Mouse (Mus musculus) kidney, postnatal 0 days (tissue): ENCODE data around the gene Cacna2d3. TPM values are rescaled to one million over a fixed set of nuclear protein-coding genes. Genes with fewer than 3 reads are reported as not detected.
A peak's percentile ranks its signal among the peaks of the same experiment; 100 is the strongest.

Experiments
- ATAC-seq: fragments of 200-750 bp; cut with Nextera tagmentation; replicated peaks from 2 replicates; pipeline ENCODE4 v1.8.0; 2017; ENCODE audit warnings: low read depth, moderate number of reproducible peaks, moderate TSS enrichment, moderate library complexity; ENCODE audit not compliant: low FRiP score
- DNase-seq: peaks from one replicate; pipeline ENCODE4 v3.0.0-alpha.2; 2016; ENCODE audit warnings: low spot score
- H3K27ac ChIP-seq: fragments of 300-500 bp; sonication (generic); 2 replicates; pipeline ENCODE4 v1.5.1; 2014; ENCODE audit warnings: mild to moderate bottlenecking
- H3K27me3 ChIP-seq: fragments of 300-500 bp; sonication (generic); 2 replicates; pipeline ENCODE4 v1.6.1; 2014; ENCODE audit warnings: low read length, mixed read lengths; ENCODE audit not compliant: insufficient read depth
- H3K36me3 ChIP-seq: fragments of 300-500 bp; sonication (generic); 2 replicates; pipeline ENCODE4 v1.6.1; 2014; ENCODE audit warnings: low read length, mixed read lengths; ENCODE audit not compliant: insufficient read depth
- H3K4me1 ChIP-seq: fragments of 300-500 bp; sonication (generic); replicated peaks from 2 replicates; pipeline ENCODE4 v1.6.1; 2014; ENCODE audit warnings: antibody characterized with exemption, low read length, mixed read lengths; ENCODE audit not compliant: insufficient read depth
- H3K4me2 ChIP-seq: fragments of 300-500 bp; sonication (generic); 2 replicates; pipeline ENCODE4 v1.6.1; 2014; ENCODE audit warnings: mild to moderate bottlenecking, low read length, moderate library complexity, mixed read lengths
- H3K4me3 ChIP-seq: fragments of 300-500 bp; sonication (generic); replicated peaks from 2 replicates; pipeline ENCODE4 v1.5.1; 2014; ENCODE audit warnings: low read depth, low read length
- H3K9ac ChIP-seq: fragments of 300-500 bp; sonication (generic); 2 replicates; pipeline ENCODE4 v1.6.1; 2014; ENCODE audit warnings: low read depth, low read length
- H3K9me3 ChIP-seq: fragments of 300-500 bp; sonication (generic); replicated peaks from 2 replicates; pipeline ENCODE4 v1.6.1; 2016; ENCODE audit warnings: low read length, inconsistent platforms, mixed read lengths
- CTCF ChIP-seq: IDR thresholded peaks from 2 replicates; pipeline ENCODE4 v1.5.1; 2016; ENCODE audit warnings: antibody characterized with exemption, low read depth, mild to moderate bottlenecking, moderate library complexity
- WGBS: fragments of 180-500 bp; shearing (Covaris S2); extraction: QIAGEN DNeasy Blood & Tissue Kit; methylation state at CpG from one replicate; pipeline ENCODE4 v1.1.7; 2014; 5-methylcytosine and 5-hydroxymethylcytosine counted together
- polyA plus RNA-seq: library from polyadenylated mRNA; unstranded; fragments of >200 nt; fragmentation: Nextera tagmentation; extraction: Ambion mirVana; gene quantifications from 2 replicates; pipeline ENCODE4 v1.2.1, GENCODE M21; 2015

The Cacna2d3 gene
- polyA plus RNA-seq, 1 experiment from 2014 or later, result 1.8 TPM

DNA sequence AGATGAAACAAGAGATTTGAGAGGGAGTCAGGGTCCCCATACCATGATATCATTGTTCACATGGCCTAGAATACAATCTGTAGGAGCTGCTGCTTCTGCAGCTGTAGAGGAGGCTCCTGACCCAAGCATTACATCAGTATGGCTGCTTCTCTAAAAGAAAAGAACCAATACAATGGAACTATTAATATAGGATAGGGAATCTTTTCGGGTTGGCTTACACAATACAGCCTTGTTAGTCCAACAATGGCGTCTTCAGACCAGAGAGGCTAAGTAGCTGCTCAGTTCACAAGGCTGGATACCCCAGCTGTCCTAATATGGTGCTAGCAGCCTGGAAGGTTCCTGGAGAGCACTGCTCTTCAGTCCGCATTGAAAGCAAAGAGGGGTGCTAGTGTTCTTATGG lies 296.5 kb downstream of the Cacna2d3 start:
- ATAC-seq (no peak), DNase-seq (no peak)
- Histone ChIP-seq H3K4me2 (no peak overlapping the region), H3K9ac (no peak overlapping the region), H3K36me3 (no peaks in the 10 kb centered on the region), H3K9me3 (no peaks in the 10 kb centered on the region), H3K4me3 (no peak overlapping the region), H3K27me3 (no peaks in the 10 kb centered on the region), H3K27ac (no peak overlapping the region), H3K4me1 (no peaks in the 10 kb centered on the region)
- no peak for TF ChIP-seq CTCF
- 92% methylated on average over 3 of the region's 3 CpGs for WGBS

GRCm38 (mm10) chr14:29405878-29406165 lies 315.8 kb downstream of the Cacna2d3 start:
- no peaks in the 10 kb centered on the region for H3K4me1 ChIP-seq
- no peak overlapping the region for H3K9ac ChIP-seq
- DNase-seq, result peak; percentile 12
- H3K36me3 ChIP-seq, result no peaks in the 10 kb centered on the region
- H3K4me3 ChIP-seq, result no peak overlapping the region
- H3K9me3 ChIP-seq, result no peaks in the 10 kb centered on the region
- 19% methylated on average over 2 of the region's 2 CpGs for WGBS
- TF ChIP-seq CTCF, result no peak
- H3K4me2 ChIP-seq, result no peak overlapping the region
- H3K27me3 ChIP-seq, result no peaks in the 10 kb centered on the region
- ATAC-seq, result no peak
- no peak overlapping the region for H3K27ac ChIP-seq

DNA sequence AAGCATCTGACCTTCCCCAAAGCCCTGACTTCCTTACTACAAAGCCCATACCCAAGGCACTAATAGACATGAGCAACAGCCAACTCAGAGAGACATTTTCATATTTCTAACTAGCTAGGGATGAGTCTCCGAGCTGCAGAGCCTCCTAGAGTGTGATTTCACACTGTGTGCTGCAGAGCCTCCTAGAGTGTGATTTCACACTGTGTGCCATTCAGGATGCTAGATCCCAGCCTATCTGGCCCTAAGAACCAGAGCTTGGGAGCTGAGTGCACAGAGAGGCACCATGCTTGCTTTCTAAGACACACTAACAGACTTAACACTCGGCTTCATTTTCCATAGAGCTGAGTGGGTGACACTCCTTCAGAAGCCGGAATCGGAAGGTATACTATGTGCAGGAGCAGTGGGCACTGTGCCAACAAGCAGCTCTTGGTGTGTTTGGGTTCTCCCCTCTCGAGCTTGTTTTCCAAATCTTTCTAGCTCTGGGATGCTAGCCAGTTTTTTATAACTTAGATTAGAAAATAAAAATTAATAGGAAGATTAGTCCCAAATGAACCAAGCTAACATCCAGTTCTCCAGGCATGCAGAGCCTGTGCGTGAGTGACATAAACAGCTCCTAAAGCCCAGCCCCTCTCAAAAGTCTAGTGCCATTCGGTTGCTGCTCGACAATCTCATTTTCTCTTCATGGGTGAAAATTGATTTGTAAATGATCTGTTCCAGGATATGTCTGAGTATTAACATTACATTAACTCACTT lies 316.4 kb downstream of the Cacna2d3 start:
- DNase-seq (peak; percentile 18), ATAC-seq (no peak)
- no peaks in the 10 kb centered on the region for H3K27me3 ChIP-seq
- no peak overlapping the region for H3K27ac ChIP-seq
- no peaks in the 10 kb centered on the region for H3K36me3 ChIP-seq
- H3K9me3 ChIP-seq, result no peaks in the 10 kb centered on the region
- 62% methylated on average over 8 of the region's 8 CpGs for WGBS
- H3K4me1 ChIP-seq, result no peaks in the 10 kb centered on the region
- no peak overlapping the region for H3K4me2 ChIP-seq
- no peak for TF ChIP-seq CTCF
- no peak overlapping the region for H3K4me3 ChIP-seq
- no peak overlapping the region for H3K9ac ChIP-seq

- Histone ChIP-seq H3K9ac (no peak overlapping the region), H3K27ac (no peak overlapping the region), H3K4me2 (no peak overlapping the region), H3K4me3 (no peak overlapping the region), H3K4me1 (no peaks in the 10 kb centered on the region), H3K36me3 (no peaks in the 10 kb centered on the region), H3K27me3 (no peaks in the 10 kb centered on the region), H3K9me3 (no peaks in the 10 kb centered on the region)
- no peak for ATAC-seq
- TF ChIP-seq CTCF, result no peak
- WGBS, result 44% methylated on average over 8 of the region's 8 CpGs
- DNase-seq, result peak; percentile 70
Measured at GRCm38 (mm10) chr14:29403849-29404808, 317.5 kb downstream of the Cacna2d3 start.

GRCm38 (mm10) chr14:29402471-29402870 lies 319.2 kb downstream of the Cacna2d3 start:
- Histone ChIP-seq H3K9ac (no peak overlapping the region), H3K27ac (no peak overlapping the region), H3K4me1 (no peaks in the 10 kb centered on the region), H3K4me2 (no peak overlapping the region), H3K4me3 (no peak overlapping the region), H3K36me3 (no peaks in the 10 kb centered on the region), H3K9me3 (no peaks in the 10 kb centered on the region), H3K27me3 (no peaks in the 10 kb centered on the region)
- 58% methylated on average over 8 of the region's 8 CpGs for WGBS
- DNase-seq, result no peak
- no peak for ATAC-seq
- TF ChIP-seq CTCF, result no peak

GRCm38 (mm10) chr14:29393786-29394185 lies 327.9 kb downstream of the Cacna2d3 start:
- 70% methylated on average over 8 of the region's 8 CpGs for WGBS
- TF ChIP-seq CTCF, result no peak
- Histone ChIP-seq H3K27me3 (no peaks in the 10 kb centered on the region), H3K4me1 (no peaks in the 10 kb centered on the region), H3K27ac (no peak overlapping the region), H3K4me2 (no peak overlapping the region), H3K4me3 (no peak overlapping the region), H3K9ac (no peak overlapping the region), H3K36me3 (no peaks in the 10 kb centered on the region), H3K9me3 (no peaks in the 10 kb centered on the region)
- no peak for DNase-seq
- ATAC-seq, result no peak
